Mouse (Mus musculus): ENCODE measurements around the gene Rab4b.

DNA sequence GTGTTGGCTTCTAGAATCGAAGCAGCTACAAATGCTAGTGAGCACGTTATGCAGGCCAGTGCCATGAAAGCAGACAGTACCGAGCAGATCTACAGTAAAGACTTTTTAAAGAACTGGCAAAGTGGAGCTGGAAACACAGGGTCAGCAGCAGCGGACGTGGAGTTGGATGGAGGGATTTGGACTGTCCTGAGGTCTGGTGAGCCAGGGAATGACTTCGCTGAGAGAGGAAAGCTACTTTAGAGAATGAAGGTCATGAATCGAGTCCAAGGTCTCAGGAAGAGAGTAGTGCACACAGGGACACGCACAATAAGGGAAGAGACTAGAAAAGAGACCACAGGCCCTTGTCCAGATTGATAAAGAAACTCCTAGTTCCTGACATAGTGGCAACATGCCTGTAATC lies 18.9 kb upstream of the Rab4b start:
- no peak for TF ChIP-seq CTCF (IDR thresholded peaks at IDR 0.05; ENCODE audit: low read depth, low read length)
- TF ChIP-seq TAL1 (conservative IDR thresholded peaks at IDR 0.05; ENCODE audit: low read depth, low read length), result no peak
- no peak for TF ChIP-seq POLR2AphosphoS5 (IDR thresholded peaks at IDR 0.05; ENCODE audit: insufficient replicate concordance, low read depth, low read length)
- no peak for TF ChIP-seq GATA1 (IDR thresholded peaks at IDR 0.05; ENCODE audit: borderline replicate concordance, low read length)
- no peak for TF ChIP-seq GATA2 (IDR thresholded peaks at IDR 0.05; ENCODE audit: borderline replicate concordance, low read depth, low read length)

Data from G1E (cell line).